Mouse (Mus musculus) thymus, adult 2 months (tissue): Measurements from ENCODE around the gene Csf3r.

ENCODE experiments used
- CTCF ChIP-seq: fragments of 200-500 bp; IDR thresholded peaks from 2 replicates; pipeline ENCODE4 v1.5.1; 2012; ENCODE audit warnings: mild to moderate bottlenecking, control low read depth, low read length, moderate library complexity, borderline replicate concordance; ENCODE audit not compliant: control insufficient read depth, poor library complexity, insufficient read depth; ENCODE audit errors: extremely low read depth
- POLR2A ChIP-seq: fragments of 200-500 bp; IDR thresholded peaks from 2 replicates; pipeline ENCODE4 v1.6.1; 2012; ENCODE audit warnings: mild to moderate bottlenecking, low read length, control low read depth, moderate library complexity; ENCODE audit not compliant: control insufficient read depth, poor library complexity, insufficient read depth; ENCODE audit errors: extremely low read depth

GRCm38 (mm10) chr4:125997826-125998225, 26.5 kb upstream of the Csf3r start:
- TF ChIP-seq CTCF (no peak), POLR2A (no peak)
